Mouse (Mus musculus): ENCODE results near the gene Ankrd22.

DNA sequence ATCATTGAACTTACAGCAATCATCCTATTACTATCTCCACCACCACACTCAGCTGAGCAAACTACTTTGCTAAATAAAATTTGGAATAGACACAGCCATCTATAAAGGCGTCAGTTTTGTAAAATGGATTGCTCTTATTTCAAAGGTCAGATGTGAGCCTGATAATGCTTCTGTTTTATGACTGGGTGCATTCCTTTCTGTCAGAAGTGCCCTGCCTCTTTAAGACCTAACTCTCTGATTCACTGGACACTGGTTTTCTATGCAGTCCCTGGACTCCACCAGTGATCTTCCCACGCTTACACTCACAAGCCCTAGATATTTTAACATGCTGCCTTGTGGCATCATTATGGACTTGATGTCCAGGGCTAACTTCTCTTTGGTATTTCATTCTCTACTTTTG is 87.7 kb downstream of the Ankrd22 start:
- TF ChIP-seq CTCF (IDR thresholded peaks at IDR 0.05; ENCODE audit: borderline replicate concordance, insufficient read depth, low read depth, low read length) (no peak), POLR2A (IDR thresholded peaks at IDR 0.05; ENCODE audit: borderline replicate concordance, insufficient read depth, low read length) (no peak)

Measured in cerebellum, adult 2 months (tissue).